Mouse (Mus musculus) kidney, postnatal 14 days (tissue): ENCODE data around the gene Nipsnap2.
"Not testable (repeated sequence)": the region's sequence is repeated elsewhere in the genome, so short reads cannot be mapped to it uniquely, and the experiment has no call there.

Experiments used
- DNase-seq: peaks from one replicate; pipeline ENCODE4 v3.0.0; 2022; ENCODE audit warnings: mixed read lengths

The Nipsnap2 gene

GRCm38 (mm10) chr5:129761865-129762540, 37.1 kb downstream of the Nipsnap2 start:
- no peak for DNase-seq

GRCm38 (mm10) chr5:129770443-129771355, 45.8 kb downstream of the Nipsnap2 start:
- peak; percentile 76 for DNase-seq

- DNase-seq: no peak
These were observed 47.6 kb downstream of the Nipsnap2 start for GRCm38 (mm10) chr5:129772433-129772832.

DNA sequence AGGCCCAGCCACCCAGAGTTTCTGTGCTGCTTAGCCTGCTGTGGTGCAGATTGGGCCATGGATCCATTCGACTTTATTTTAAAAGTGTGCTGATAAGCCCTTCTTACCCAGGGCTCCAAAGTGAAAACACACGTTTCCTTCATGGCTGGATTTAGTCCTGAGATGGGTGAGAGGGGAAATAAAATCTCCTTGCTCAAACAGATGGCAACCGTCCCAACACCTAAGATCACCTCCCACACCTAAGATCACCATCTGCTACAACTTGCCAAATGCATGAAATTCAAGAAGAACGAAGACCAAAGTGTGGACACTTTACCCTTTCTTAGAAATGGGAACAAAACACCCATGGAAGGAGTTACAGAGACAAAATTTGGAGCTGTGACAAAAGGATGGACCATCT, 48.5 kb downstream of the Nipsnap2 start:
- DNase-seq: not testable (repeated sequence)

DNA sequence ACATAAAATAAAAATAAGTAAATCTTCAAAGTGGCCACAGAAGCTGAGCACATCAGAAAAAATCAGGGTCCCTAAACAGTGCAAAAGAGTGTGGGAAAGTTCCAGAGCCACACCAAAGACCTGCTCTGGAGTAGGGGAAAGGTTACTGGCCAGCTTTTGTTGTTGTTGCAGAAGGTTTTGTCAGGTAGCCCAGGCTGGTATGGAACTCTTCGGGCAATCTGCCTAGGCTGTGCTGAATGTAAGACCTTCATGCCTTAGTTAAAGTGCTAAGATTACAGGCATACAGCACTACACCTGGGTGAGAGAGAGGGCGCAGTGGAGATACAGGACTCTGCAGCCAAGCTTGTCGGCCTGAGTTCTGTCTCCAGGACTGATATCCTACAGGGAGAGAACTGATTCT, 49.8 kb downstream of the Nipsnap2 start:
- no peak for DNase-seq

GRCm38 (mm10) chr5:129778348-129778995, 53.6 kb downstream of the Nipsnap2 start:
- no peak for DNase-seq

DNA sequence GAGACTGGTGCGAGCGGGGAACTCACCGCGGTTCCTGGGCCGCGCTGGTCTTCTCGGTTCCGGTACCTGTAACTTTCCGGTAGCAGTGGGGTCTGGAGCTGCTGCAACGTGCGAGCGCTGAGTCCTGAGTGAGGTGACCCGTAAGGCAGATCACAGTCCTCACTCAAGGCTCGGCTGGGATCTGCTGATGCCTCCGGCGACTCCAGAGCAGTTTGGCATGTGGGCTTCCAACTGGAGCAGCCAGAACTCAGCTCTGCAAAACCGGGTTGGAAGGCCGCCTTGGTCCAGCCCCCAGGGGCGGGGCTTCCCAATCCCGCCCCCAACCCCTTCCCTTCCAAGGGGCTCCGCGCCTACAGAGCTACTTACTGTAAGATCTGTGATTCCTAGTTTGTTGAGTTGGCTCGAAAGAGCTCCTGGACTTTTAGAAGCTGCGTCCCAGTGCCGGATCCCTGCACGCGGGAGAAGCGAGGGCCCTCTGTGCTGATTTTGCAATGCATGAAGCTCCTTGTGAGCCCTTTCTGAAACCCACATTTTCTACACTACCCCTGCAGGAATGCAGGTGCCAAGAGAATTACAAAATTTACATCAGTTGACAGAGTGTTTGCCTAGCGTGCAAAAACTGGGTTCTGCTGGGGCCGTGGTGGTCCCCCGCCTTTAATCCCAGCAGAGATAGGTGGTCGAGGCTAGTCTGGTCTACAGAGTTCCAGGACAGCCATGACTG, 54.3 kb downstream of the Nipsnap2 start:
- peak; percentile 90 for DNase-seq

GRCm38 (mm10) chr5:129780131-129780530, 55.3 kb downstream of the Nipsnap2 start:
- no peak for DNase-seq

DNA sequence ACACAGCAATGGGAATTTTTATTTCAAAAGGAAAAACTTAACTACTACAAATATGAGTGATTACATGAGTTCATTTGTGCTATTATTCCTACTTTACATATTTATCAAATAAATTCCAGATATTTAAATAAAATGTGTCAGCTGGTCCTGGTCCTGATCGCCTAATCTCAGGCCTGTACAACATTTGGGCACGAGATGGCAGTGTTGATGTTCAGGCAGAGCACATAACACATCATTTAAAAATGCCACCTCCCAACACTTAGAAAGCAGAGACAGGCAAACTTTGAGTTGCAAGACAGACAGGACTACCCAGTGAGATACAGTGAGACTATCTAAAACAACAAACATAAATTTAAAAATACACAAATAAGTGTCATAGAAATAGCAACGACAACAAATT, 57.3 kb downstream of the Nipsnap2 start:
- DNase-seq: peak; percentile 24

DNA sequence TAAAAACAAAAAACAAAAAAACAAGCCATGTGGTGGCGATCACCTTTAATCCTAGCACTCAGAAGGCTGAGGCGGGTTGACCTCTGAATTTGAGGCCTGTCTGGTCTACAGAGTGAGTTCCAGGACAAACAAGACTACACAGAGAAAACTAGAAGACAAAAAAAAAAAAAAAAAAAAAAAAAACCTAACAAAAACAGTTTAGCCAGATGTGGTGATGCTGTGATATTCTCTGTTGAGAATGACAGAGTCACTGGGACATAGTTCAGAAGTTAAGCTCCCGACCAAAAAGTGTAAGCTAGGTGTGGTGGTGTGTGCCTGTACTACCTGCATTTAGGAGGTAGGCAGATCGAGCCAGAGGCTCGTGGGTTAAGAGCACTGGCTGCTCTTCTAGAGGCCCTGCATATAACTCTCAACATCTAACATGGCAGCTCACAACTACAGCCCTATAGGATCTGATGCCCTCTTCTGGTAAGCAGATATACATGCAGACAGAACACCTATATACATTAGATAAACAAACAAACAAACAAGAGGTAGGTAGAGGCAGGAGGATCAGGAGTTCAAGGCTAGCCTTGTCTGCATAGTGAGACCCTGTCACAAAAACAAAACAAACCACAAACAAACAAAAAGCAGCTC, 60.5 kb downstream of the Nipsnap2 start:
- DNase-seq: no peak

DNA sequence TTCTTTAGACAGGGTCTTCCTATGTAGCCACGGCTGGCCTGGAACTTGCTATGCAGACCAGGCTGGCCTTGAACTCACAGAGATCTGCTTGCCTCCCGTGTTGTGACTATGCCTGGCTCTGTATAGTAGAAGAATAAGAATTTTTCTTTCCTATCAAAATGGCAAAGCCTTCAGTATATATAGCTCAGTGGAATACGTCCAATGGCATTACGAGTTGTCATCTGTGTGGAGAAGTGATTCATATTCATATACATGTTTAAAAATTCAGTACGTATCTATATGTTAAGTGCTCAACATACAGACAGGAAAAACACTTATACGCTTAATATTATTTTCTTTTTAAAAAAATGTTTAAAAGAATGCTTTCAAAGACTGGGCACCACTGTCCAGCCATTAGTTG, 61.3 kb downstream of the Nipsnap2 start:
- no peak for DNase-seq

DNA sequence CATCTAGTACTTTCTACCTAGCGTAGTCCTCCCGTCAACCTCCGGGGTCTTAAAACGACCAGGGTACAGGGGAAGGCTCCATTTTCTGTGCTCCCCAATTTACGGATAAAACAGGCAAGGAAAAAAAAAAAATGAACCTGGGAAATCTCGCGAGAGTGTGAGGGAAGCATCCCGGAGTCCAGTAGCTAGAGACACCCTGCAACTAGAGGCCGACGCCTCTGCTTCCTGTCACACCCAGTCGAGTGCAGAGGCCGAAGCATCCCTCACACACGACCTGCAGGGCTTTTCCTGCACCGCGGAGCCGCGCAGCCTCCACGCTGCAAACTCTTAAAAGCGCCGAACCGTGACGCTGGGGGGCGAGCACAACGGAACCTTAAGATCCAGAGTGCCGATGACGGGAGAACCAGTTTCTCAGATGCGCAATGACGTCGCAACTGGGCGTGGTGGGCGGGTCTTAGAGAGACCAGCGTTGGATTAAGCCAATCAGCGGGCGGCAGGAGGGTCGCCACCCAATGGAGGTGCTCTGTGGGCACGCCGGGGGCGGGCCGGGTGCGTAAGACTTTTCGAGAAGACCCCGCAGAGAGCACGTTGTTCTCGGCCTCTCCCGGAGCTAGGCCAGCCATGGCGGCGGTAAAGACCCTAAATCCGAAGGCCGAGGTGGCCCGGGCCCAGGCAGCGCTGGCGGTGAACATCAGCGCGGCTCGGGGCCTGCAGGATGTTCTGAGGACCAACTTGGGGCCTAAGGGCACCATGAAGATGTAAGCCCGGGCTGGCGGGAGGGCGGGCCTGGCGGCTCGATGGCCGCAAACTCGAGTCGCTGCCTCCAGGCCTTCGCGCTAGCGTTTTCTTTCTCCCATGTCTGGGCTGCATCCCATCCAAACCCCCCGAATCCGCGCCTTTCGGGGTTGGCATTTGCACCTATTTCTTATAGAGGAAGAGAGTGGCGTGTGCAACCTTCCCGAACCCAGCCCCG, 62.2 kb downstream of the Nipsnap2 start, which contains the start of gene Psph:
TSS of gene Psph (minus strand) at position 632 of the 973 bp plus-strand sequence.
- peak; percentile 98 for DNase-seq

DNA sequence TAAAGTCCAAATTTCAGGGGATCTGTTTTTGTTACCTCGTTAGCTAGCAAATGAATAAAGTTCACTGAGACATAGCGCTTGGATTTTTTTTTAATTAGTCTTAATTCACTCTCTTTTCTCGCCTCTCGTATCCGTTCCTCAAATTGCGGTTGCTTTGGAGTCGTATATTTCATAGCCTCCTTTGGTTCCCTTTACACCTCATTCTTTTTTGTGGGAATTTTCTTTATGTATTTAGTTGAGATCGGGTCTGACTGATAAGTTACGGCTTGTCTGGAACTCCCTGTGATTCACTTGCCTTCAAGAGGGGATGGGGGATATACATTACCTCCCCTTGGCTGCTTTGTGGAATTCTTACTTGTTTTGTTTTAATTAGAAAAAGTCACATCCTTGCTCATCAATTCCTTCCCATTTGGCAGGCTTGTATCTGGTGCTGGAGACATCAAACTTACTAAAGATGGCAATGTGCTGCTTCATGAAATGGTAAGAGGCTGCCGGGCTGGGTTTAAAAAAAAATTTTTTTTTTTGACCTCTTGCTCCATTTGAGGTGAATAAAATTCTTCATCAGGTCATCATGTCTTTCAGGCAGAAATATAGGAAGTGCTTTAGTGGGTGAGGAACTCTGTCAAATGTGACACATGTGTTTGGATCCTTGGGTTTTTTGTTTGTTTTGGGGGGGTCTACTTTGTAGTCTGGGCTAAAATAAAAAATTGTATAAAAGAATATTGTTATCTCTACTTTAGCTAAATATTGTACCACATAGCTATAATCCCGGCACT, 63.1 kb downstream of the Nipsnap2 start:
- DNase-seq: no peak

DNA sequence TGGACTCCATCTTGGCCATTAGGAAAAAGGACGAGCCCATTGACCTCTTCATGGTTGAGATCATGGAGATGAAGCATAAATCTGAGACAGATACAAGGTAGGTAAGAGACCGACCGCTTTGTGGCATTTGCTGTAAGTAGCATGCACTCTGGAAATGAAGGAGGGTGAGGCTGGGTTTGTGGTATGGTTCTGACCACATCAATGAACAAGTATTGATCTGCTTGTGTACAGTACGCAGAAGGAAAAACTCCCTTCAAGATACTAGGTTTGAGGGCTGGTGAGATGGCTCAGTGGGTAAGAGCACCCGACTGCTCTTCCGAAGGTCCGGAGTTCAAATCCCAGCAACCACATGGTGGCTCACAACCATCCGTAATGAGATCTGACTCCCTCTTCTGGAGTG, 65.7 kb downstream of the Nipsnap2 start:
- not testable (repeated sequence) for DNase-seq
